Mouse (Mus musculus) fibroblast of lung, adult 2 months (primary cell): Measurements from ENCODE around the gene Cox20.

Source experiments
- DNase-seq: peaks from one replicate; pipeline ENCODE4 v3.0.0-alpha.2; 2011; ENCODE audit warnings: low read depth

Cox20 gene

DNA sequence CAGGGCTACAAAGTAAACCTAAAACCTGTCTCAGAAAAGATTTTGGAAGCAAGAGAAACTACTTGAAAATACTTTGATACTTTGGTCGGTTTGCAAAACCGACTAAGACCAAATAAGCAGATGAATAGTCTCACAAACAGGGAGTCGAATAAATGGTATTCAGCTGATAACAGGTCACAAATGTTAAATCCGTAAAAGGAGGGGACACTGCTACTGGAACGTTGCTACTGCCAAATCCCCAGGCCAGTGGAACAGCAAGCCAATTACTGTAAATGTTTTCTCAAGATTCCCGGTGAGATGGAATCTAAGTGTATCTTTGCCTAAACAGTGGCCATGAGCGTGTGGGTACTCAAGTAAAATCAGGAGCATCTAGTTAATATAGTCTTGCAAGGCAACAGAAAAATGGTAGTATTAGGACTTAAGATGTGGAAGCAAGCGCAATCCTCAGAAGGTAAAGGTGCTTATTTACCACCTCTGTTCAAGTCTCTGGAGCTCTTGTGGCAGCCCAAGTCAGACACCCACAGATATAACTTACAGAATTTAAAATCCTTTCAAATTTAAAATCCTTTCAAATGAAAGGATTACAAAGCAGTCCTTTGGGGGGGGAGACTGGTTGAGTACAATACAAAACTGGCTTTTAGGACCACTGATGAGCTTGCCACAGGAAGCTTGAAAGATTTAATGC, 1.2 kb downstream of the Cox20 start:
- no peak for DNase-seq

- DNase-seq, result no peak
These were observed 2.0 kb downstream of the Cox20 start for GRCm38 (mm10) chr1:178320723-178321590.

- DNase-seq, result no peak
These were observed 2.9 kb downstream of the Cox20 start for GRCm38 (mm10) chr1:178321730-178322357.

DNA sequence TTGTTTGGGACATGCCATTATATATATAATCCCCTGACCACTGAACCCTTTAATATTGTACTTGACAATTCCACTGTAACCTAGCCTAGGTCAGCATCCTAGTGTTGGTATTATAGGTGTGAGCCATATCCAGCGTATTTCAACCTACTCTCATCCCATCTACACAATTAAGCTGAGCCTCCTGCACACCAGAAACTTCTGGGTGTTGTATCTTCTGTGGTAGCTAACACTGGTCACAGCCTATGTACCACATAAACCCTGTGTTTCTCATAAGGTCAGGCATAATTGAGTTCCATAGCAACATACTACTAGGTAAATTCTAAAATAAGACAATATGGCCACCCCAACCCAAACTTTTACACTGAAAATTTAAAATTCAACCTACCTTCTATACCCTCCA, 4.3 kb downstream of the Cox20 start:
- DNase-seq, result no peak

GRCm38 (mm10) chr1:178324568-178324967, 5.6 kb downstream of the Cox20 start:
- no peak for DNase-seq

GRCm38 (mm10) chr1:178326357-178326756, 7.4 kb downstream of the Cox20 start:
- DNase-seq, result no peak

GRCm38 (mm10) chr1:178326950-178327349, 8.0 kb downstream of the Cox20 start:
- no peak for DNase-seq

- no peak for DNase-seq
These were observed 10.1 kb downstream of the Cox20 start for GRCm38 (mm10) chr1:178329017-178329416.

GRCm38 (mm10) chr1:178329946-178330345, 11.0 kb downstream of the Cox20 start:
- DNase-seq, result no peak

GRCm38 (mm10) chr1:178335860-178336261, 16.9 kb downstream of the Cox20 start:
- DNase-seq, result no peak

GRCm38 (mm10) chr1:178336289-178336775, 17.4 kb downstream of the Cox20 start:
- no peak for DNase-seq

- DNase-seq, result no peak
These were observed 18.0 kb downstream of the Cox20 start for GRCm38 (mm10) chr1:178336777-178337481.

GRCm38 (mm10) chr1:178337551-178338317, 18.8 kb downstream of the Cox20 start, which contains the start of gene Hnrnpu:
TSS of gene Hnrnpu (minus strand) at chr1:178337797.
- peak; percentile 82 for DNase-seq

DNA sequence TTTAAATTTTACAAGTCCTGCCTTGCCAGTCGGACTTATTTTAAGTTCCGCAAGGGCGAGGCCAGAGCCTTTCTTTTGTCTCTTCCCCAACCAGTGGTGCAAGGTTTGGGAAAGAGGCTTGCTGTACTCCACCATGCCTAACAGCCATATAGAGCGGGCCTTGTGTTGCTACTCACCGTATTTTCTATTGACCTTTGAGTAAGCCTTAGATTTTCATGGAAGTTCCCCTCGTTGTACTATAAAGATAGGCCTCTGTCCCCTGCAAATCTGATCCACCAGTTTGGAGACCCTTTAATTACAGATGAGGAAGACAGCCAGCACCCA, 19.4 kb downstream of the Cox20 start:
- DNase-seq, result no peak

- no peak for DNase-seq
These were observed 21.3 kb downstream of the Cox20 start for GRCm38 (mm10) chr1:178340213-178340612.

DNA sequence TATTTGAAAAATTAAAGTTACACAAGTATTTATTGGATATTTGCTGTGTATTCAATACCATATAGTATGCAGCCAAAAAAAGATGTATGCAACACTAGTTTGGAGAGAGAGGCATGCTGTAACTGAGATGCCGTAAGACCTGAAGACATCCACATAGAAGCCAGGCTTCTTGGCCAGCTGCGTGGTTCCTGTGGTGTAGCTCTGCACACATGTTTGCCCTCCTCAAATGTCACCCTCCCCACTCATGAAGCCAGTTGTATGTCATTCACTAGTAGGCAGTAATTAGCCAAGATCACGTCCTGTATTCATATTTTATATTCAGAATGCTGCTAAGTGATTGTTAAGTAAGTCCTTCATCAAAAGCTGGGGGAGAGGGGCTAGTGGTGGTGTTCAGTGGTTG, 22.5 kb downstream of the Cox20 start:
- DNase-seq, result no peak

DNA sequence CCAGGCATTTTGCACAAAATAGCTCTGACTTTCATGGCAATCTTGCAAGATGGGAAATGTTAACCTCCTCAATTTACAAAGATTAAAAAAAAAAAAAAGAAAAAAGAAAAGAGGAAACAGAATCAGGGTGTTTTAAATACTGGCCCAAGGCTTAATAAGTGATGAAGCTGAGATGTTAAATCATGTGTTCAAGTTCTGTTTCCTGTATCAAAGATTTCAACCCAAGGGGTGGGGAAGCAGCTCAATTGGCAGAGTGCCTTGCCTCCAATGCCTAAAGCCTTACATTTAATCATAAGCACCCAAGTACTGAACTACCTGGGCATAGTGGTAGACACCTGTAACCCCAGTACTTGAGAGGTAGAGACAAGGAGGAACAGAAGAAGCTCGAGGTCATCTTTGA, 23.1 kb downstream of the Cox20 start:
- no peak for DNase-seq

DNA sequence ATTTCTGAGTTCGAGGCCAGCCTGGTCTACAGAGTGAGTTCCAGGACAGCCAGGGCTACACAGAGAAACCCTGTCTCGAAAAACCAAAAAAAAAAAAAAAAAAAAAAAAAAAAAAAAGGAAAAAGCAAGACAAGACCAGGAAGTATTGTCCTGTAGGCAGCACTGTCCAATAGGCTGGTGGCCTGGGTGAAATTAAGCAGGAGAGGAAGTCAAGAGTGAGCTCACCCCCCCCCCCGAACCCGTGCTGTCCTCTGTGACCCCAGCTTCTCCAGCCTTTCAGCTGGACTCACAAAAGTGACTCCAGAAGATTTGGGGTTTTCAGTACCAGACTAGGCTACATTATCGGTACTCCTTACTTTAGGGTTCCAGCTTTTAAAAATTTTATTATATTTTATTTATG, 23.7 kb downstream of the Cox20 start:
- DNase-seq, result no peak

DNA sequence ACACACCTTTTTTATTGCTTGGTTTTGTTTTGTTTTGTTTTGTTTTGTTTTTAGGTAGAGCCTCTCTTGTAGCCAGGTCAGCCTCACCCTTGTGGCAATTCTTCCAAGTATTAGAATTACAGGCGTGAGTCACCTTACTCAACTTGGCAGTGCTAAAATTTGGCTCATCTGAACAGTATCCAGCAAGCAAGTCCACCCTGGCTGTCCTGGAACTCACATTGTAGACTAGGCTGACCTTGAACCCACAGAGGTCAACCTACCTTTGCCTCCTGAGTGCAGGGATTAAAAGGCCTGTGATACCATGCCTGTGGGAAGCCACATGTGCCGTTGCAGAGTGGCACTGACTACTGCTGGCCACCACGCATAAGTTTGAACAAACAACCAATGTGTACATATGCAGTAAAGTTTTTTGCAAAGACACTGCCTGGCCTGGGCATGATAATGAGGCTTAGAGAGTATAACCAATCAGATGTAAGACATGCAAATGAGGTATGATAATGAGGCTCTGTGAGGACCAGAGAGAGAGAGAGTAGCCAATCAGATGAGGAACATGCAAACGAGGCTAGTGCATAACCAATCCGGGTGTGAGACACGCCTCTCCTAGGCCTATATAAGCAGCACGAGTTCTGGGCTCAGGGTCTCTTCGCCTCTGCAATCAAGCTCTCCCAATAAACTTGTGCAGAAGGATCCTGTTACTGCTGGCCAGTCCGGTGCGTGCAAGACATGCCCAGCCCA, 25.3 kb downstream of the Cox20 start:
- DNase-seq, result peak; percentile 63

GRCm38 (mm10) chr1:178350792-178351191, 31.9 kb downstream of the Cox20 start:
- no peak for DNase-seq

- DNase-seq, result no peak
These were observed 32.7 kb downstream of the Cox20 start for GRCm38 (mm10) chr1:178351643-178352042.
